Mouse (Mus musculus) gastrocnemius, adult 2 months (tissue): ENCODE data around the gene Cbr2. TPM values are rescaled to one million over a fixed set of nuclear protein-coding genes. Genes with fewer than 3 reads are reported as not detected.

ENCODE experiments used
- DNase-seq: peaks from one replicate; pipeline ENCODE4 v3.0.0; 2022
- H3K27ac ChIP-seq: fragments of 200-600 bp; 2 replicates; pipeline ENCODE4 v1.8.1; 2022; ENCODE audit warnings: mild to moderate bottlenecking
- H3K4me3 ChIP-seq: fragments of 200-600 bp; 2 replicates; pipeline ENCODE4 v1.8.1; 2022; ENCODE audit warnings: mild to moderate bottlenecking, moderate library complexity
- CTCF ChIP-seq: fragments of 200-600 bp; IDR thresholded peaks from 2 replicates; pipeline ENCODE4 v1.8.1; 2022; ENCODE audit warnings: antibody characterized with exemption, mild to moderate bottlenecking, moderate library complexity
- intact Hi-C: fragments of 180-260 bp; cut with DNase I; formaldehyde crosslinking; loops from one replicate; pipeline ENCODE4 v1.15.1; 2025
- total RNA-seq, 2 experiments: library from RNA; stranded (reverse); gene quantifications; 2 replicates each; pipeline ENCODE4 v1.2.3; 2021

Cbr2 gene
- total RNA-seq, 2 experiments from 2014 or later: 9.1 to 15.4 TPM

- Histone ChIP-seq H3K27ac (no peak overlapping the region), H3K4me3 (no peak overlapping the region)
- TF ChIP-seq CTCF: no peak
- intact Hi-C loops: no loop called here
- DNase-seq: no peak
These were observed 3.2 kb downstream of the Cbr2 start for GRCm38 (mm10) chr11:120728530-120729240.

GRCm38 (mm10) chr11:120727564-120727963, 4.3 kb downstream of the Cbr2 start:
- intact Hi-C loops: no loop called here
- peak overlapping the region; percentile 90 for H3K4me3 ChIP-seq

GRCm38 (mm10) chr11:120727169-120727527, 4.8 kb downstream of the Cbr2 start, which contains the start of gene Dcxr:
Gene Dcxr (minus strand): TSS chr11:120727281.
- peak within 1 kb of the TSS; percentile 87 for H3K27ac ChIP-seq

More at GRCm38 (mm10) chr11:120727564-120727963, 4.3 kb downstream of the Cbr2 start:
- DNase-seq: no peak
- TF ChIP-seq CTCF: no peak
- H3K27ac ChIP-seq: peak overlapping the region; percentile 87

GRCm38 (mm10) chr11:120726243-120727168, 5.4 kb downstream of the Cbr2 start:
- Histone ChIP-seq H3K4me3 (peak overlapping the region; percentile 90), H3K27ac (peak overlapping the region; percentile 87)
- intact Hi-C loops: no loop called here
- no peak for TF ChIP-seq CTCF
- no peak for DNase-seq

More at GRCm38 (mm10) chr11:120727169-120727527, 4.8 kb downstream of the Cbr2 start, which contains the start of gene Dcxr:
- peak; percentile 68 for TF ChIP-seq CTCF
- peak within 1 kb of the TSS; percentile 90 for H3K4me3 ChIP-seq
- peak; percentile 94 for DNase-seq
- intact Hi-C loops: no loop called here

- intact Hi-C loops: no loop called here
- no peak overlapping the region for H3K27ac ChIP-seq
- DNase-seq: no peak
- H3K4me3 ChIP-seq: no peak overlapping the region
- no peak for TF ChIP-seq CTCF
These were observed 8.4 kb downstream of the Cbr2 start for GRCm38 (mm10) chr11:120723509-120723908.

GRCm38 (mm10) chr11:120722761-120723382, 9.0 kb downstream of the Cbr2 start:
- DNase-seq: no peak
- intact Hi-C loops: no loop called here
- TF ChIP-seq CTCF: no peak
- H3K27ac ChIP-seq: no peak overlapping the region
- no peak overlapping the region for H3K4me3 ChIP-seq

GRCm38 (mm10) chr11:120722067-120722630, 9.8 kb downstream of the Cbr2 start:
- H3K4me3 ChIP-seq: peak overlapping the region; percentile 79
- TF ChIP-seq CTCF: no peak

GRCm38 (mm10) chr11:120721124-120722066, 10.5 kb downstream of the Cbr2 start, which contains the start of gene Rac3:
Gene Rac3 (plus strand): TSS chr11:120721470.
- no peak for TF ChIP-seq CTCF
- intact Hi-C loops: loop anchor here (2.0 kb wide), 1 partner anchor 27 kb away; no protein-coding TSS in a partner anchor
- peak within 1 kb of the TSS; percentile 62 for H3K27ac ChIP-seq
- DNase-seq: peak; percentile 76
- H3K4me3 ChIP-seq: peak within 1 kb of the TSS; percentile 79

More at GRCm38 (mm10) chr11:120722067-120722630, 9.8 kb downstream of the Cbr2 start:
- no peak for DNase-seq
- intact Hi-C loops: no loop called here
- H3K27ac ChIP-seq: no peak overlapping the region; the same call in 1 of the 2 replicates

- TF ChIP-seq CTCF: peak; percentile 92
These were observed 11.5 kb downstream of the Cbr2 start for GRCm38 (mm10) chr11:120720450-120720849.

GRCm38 (mm10) chr11:120719841-120720376, 12.0 kb downstream of the Cbr2 start:
- no peak overlapping the region for H3K27ac ChIP-seq
- intact Hi-C loops: loop anchor here (1.0 to 2.0 kb wide), 2 partner anchors 29 to 56 kb away; no protein-coding TSS in a partner anchor
- no peak for TF ChIP-seq CTCF

More at GRCm38 (mm10) chr11:120720450-120720849, 11.5 kb downstream of the Cbr2 start:
- Histone ChIP-seq H3K27ac (no peak overlapping the region), H3K4me3 (peak overlapping the region; percentile 79)
- intact Hi-C loops: loop anchor here (1.0 to 2.0 kb wide), 2 partner anchors 28 to 56 kb away; no protein-coding TSS in a partner anchor
- peak; percentile 91 for DNase-seq

More at GRCm38 (mm10) chr11:120719841-120720376, 12.0 kb downstream of the Cbr2 start:
- no peak overlapping the region for H3K4me3 ChIP-seq
- peak; percentile 22 for DNase-seq
